Mouse (Mus musculus) left cerebral cortex, adult 11 months (tissue): ENCODE measurements around the gene Dnal1.

ENCODE experiments used
- DNase-seq: peaks from one replicate; pipeline ENCODE4 v3.0.0; 2022; ENCODE audit warnings: low spot score

The Dnal1 gene

GRCm38 (mm10) chr12:84126899-84127298 lies 12.7 kb downstream of the Dnal1 start:
- no peak for DNase-seq

- DNase-seq, result no peak
These were observed 14.4 kb downstream of the Dnal1 start for GRCm38 (mm10) chr12:84128576-84128975.

- no peak for DNase-seq
These were observed 15.8 kb downstream of the Dnal1 start for GRCm38 (mm10) chr12:84129931-84130330.

- no peak for DNase-seq
These were observed 18.1 kb downstream of the Dnal1 start for GRCm38 (mm10) chr12:84132265-84132664.

GRCm38 (mm10) chr12:84137131-84137530 lies 23.0 kb downstream of the Dnal1 start:
- DNase-seq, result no peak

GRCm38 (mm10) chr12:84140135-84140534 lies 26.0 kb downstream of the Dnal1 start:
- DNase-seq, result no peak

GRCm38 (mm10) chr12:84141271-84141670 lies 27.1 kb downstream of the Dnal1 start:
- no peak for DNase-seq

- no peak for DNase-seq
These were observed 28.3 kb downstream of the Dnal1 start for GRCm38 (mm10) chr12:84142281-84143050.

GRCm38 (mm10) chr12:84147954-84148621 lies 33.9 kb downstream of the Dnal1 start, which contains the start of gene Pnma1:
Gene Pnma1, minus strand, starts transcription at chr12:84148489.
- peak; percentile 57 for DNase-seq

GRCm38 (mm10) chr12:84148622-84149012 lies 34.5 kb downstream of the Dnal1 start:
- DNase-seq, result no peak

GRCm38 (mm10) chr12:84149971-84150370 lies 35.8 kb downstream of the Dnal1 start:
- no peak for DNase-seq

- DNase-seq, result no peak
These were observed 36.8 kb downstream of the Dnal1 start for GRCm38 (mm10) chr12:84150976-84151375.

- DNase-seq, result no peak
These were observed 37.7 kb downstream of the Dnal1 start for GRCm38 (mm10) chr12:84151911-84152310.

- no peak for DNase-seq
These were observed 38.4 kb downstream of the Dnal1 start for GRCm38 (mm10) chr12:84152352-84153190.

GRCm38 (mm10) chr12:84153414-84153813 lies 39.2 kb downstream of the Dnal1 start:
- DNase-seq, result no peak

- no peak for DNase-seq
These were observed 40.8 kb downstream of the Dnal1 start for GRCm38 (mm10) chr12:84154786-84155522.

- no peak for DNase-seq
These were observed 41.3 kb downstream of the Dnal1 start for GRCm38 (mm10) chr12:84155523-84155871.

GRCm38 (mm10) chr12:84156210-84156609 lies 42.0 kb downstream of the Dnal1 start:
- DNase-seq, result no peak

GRCm38 (mm10) chr12:84158156-84158555 lies 44.0 kb downstream of the Dnal1 start:
- no peak for DNase-seq

- DNase-seq, result no peak
These were observed 46.3 kb downstream of the Dnal1 start for GRCm38 (mm10) chr12:84160491-84160890.

GRCm38 (mm10) chr12:84161116-84161515 lies 47.0 kb downstream of the Dnal1 start:
- no peak for DNase-seq
